Mouse (Mus musculus): ENCODE data around the gene Sox30. TPM values are rescaled to one million over a fixed set of nuclear protein-coding genes. Genes with fewer than 3 reads are reported as not detected.

The Sox30 gene
- polyA plus RNA-seq, 1 experiment: 0.01 TPM

DNA sequence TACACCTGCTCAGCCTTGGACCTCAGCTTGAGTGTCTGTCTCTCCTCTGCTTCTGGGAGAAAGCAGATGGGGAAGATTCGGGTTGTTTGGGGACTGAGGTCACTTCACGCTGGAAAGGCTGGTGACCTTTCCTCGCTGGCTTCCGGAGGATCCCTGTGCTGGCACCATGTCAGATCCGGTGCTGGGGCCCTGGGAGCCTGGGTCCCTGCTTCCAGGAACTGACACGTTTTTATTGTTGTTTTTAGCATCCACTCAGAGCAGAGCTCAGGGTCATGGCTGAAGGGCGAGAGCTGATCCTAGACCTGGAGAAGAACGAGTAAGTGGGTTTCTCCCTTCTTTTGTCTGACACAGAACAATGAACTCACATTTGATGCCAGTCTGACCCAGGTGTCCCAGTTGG lies 84.7 kb downstream of the Sox30 start:
- H3ac ChIP-seq (ENCODE audit: control insufficient read depth, insufficient read length, low read depth): peak overlapping the region; percentile 35
- peaks cover 4% of the 10 kb centered on the region for H3K79me2 ChIP-seq (ENCODE audit: control insufficient read depth, insufficient read depth)
- H3K36me3 ChIP-seq (ENCODE audit: control insufficient read depth, insufficient read depth): no peaks in the 10 kb centered on the region
- TF ChIP-seq USF1 (IDR thresholded peaks at IDR 0.05; ENCODE audit: low read depth): no peak
- TF ChIP-seq FOSL1 (IDR thresholded peaks at IDR 0.05; ENCODE audit: insufficient read depth, low read length, poor library complexity, severe bottlenecking): no peak
- TF ChIP-seq CEBPB (IDR thresholded peaks at IDR 0.05; ENCODE audit: low read depth): no peak
- TF ChIP-seq CTCF (IDR thresholded peaks at IDR 0.05; ENCODE audit: control insufficient read depth, insufficient read depth, insufficient read length): no peak
- TF ChIP-seq MAX (IDR thresholded peaks at IDR 0.05): no peak
- no peak for TF ChIP-seq MYOD1 (IDR thresholded peaks at IDR 0.05; ENCODE audit: control insufficient read depth, insufficient read length, low read depth)
- no peak for TF ChIP-seq MYOG (IDR thresholded peaks at IDR 0.05; ENCODE audit: control insufficient read depth, extremely low read depth, insufficient read length)
- H3K4me3 ChIP-seq (ENCODE audit: insufficient read depth, poor library complexity, severe bottlenecking): no peak overlapping the region
- peaks cover 5% of the 10 kb centered on the region for H3K79me3 ChIP-seq (ENCODE audit: low read depth)
- no peaks in the 10 kb centered on the region for H3K27me3 ChIP-seq (ENCODE audit: control insufficient read depth, insufficient read depth, insufficient read length)

DNA sequence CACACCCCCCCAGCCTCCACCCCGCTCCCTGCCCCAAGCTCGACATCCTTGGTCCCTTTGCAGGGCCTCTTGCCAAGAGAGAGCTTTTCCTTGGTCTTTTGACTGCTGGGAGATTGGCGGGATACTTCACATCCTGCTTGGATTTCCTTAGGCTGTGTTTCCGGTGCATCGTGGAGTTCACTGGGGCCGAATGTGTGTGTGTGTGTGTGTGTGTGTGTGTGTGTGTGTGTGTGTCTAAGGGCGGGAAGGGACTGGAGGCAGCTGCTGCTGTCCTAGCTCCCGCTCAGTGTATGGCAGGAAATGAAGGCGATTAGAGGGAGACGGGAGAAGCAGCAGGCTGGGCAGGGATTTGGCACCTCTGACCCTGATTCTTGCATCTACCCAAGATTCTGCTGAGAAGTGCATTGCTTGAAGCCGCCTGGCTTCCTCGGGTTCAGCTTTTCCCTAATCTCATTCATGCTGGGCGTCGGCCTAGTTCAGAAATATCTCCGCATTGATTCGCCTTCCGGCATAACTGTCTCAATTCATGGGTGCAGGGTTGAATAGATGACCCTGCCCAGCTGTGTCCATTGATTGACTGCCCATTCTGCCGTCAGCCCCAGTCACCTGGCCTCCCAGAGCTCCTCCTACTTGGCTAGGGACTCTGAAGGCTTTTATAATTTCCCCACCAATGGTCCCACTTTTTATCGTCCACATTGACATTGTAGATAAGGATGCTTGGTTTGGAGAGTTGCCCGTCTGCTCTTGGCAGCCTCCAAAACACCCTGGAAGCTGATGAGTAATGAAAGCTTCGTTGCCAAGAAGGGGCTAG lies 85.3 kb downstream of the Sox30 start:
- H3K27me3 ChIP-seq (ENCODE audit: control insufficient read depth, insufficient read depth, insufficient read length): no peaks in the 10 kb centered on the region
- TF ChIP-seq MYOD1 (IDR thresholded peaks at IDR 0.05; ENCODE audit: control insufficient read depth, insufficient read length, low read depth) (peak; percentile 63), USF1 (IDR thresholded peaks at IDR 0.05; ENCODE audit: low read depth) (peak; percentile 55), CTCF (IDR thresholded peaks at IDR 0.05; ENCODE audit: control insufficient read depth, insufficient read depth, insufficient read length) (no peak)
- peak overlapping the region; percentile 6 for H3ac ChIP-seq (ENCODE audit: control insufficient read depth, insufficient read length, low read depth)
- H3K79me3 ChIP-seq (ENCODE audit: low read depth): peaks cover 5% of the 10 kb centered on the region
- no peaks in the 10 kb centered on the region for H3K36me3 ChIP-seq (ENCODE audit: control insufficient read depth, insufficient read depth)
- H3K4me3 ChIP-seq (ENCODE audit: insufficient read depth, poor library complexity, severe bottlenecking): no peak overlapping the region
- H3K79me2 ChIP-seq (ENCODE audit: control insufficient read depth, insufficient read depth): no peaks in the 10 kb centered on the region

Other genes with a start within 250 kb of the Sox30 start
- gene Clint1, start 128.3 kb upstream of the Sox30 start, polyA plus RNA-seq (2012; fragmentation: generic; extraction: Trizol): 31.9 TPM
- 9.7 TPM for gene Lsm11, start 35.4 kb upstream of the Sox30 start, polyA plus RNA-seq (2012; fragmentation: generic; extraction: Trizol)
- 28.5 TPM for gene Thg1l, start 24.8 kb upstream of the Sox30 start, polyA plus RNA-seq (2012; fragmentation: generic; extraction: Trizol)
- 4.0 TPM for gene Gm12166, start 72.0 kb downstream of the Sox30 start, polyA plus RNA-seq (2012; fragmentation: generic; extraction: Trizol)
- gene Adam19, start 75.7 kb downstream of the Sox30 start, polyA plus RNA-seq (2012; fragmentation: generic; extraction: Trizol): 14.0 TPM
- gene Nipal4, start 186.2 kb downstream of the Sox30 start, polyA plus RNA-seq (2012; fragmentation: generic; extraction: Trizol): 0.08 TPM

Data from C2C12 (cell line).